Mouse (Mus musculus) B cell, adult (primary cell): Measurements from ENCODE around the gene Triap1. TPM values are rescaled to one million over a fixed set of nuclear protein-coding genes. Genes with fewer than 3 reads are reported as not detected.

Experiments
- total RNA-seq: library from RNA; stranded (reverse); gene quantifications from 4 replicates; pipeline ENCODE4 v1.2.4, GENCODE M21; 2023; ENCODE audit not compliant: inconsistent age

The Triap1 gene
- 20.3 to 21.9 TPM (median 20.6 TPM) in 4 replicates for total RNA-seq

DNA sequence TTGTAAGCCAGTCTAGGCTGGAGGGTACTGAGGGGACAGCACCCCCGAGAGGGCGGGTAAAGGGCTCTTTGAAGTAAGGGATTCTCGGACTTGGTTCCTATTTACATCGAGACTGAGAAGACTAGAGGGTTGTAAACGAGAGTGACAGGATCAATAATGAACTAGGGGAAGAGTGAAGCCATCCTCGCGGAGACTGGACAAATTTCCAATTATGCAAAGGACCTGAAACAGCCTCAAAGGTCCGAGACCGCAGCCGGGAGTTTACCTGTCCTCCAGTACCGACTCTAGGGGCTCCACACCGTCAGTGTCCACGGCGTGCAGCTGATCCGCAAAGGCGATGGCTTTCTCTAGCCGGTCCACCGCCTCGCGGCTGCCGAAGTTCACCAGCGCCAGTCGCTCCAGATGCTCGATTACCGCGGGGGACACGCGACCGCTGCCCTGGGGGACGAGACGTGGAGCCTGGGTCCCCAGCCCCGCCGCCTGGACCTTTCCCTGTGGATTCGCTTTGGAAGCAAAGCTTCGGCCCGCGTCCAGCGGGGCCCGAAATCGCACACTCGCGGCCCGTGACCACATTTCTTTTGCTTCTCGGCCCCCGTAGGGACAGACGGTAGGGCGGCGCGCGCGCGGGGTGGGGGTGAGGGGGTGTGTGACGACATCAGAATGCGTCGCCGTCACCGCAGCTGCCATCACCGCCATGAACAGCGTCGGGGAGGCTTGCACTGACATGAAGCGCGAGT lies at the start of gene Triap1, which contains the start of gene Gatc:
Gene Triap1 (plus strand): TSS at position 649 of the 737 bp plus-strand sequence.
Gene Gatc (minus strand): TSS at position 602 of the 737 bp plus-strand sequence.

DNA sequence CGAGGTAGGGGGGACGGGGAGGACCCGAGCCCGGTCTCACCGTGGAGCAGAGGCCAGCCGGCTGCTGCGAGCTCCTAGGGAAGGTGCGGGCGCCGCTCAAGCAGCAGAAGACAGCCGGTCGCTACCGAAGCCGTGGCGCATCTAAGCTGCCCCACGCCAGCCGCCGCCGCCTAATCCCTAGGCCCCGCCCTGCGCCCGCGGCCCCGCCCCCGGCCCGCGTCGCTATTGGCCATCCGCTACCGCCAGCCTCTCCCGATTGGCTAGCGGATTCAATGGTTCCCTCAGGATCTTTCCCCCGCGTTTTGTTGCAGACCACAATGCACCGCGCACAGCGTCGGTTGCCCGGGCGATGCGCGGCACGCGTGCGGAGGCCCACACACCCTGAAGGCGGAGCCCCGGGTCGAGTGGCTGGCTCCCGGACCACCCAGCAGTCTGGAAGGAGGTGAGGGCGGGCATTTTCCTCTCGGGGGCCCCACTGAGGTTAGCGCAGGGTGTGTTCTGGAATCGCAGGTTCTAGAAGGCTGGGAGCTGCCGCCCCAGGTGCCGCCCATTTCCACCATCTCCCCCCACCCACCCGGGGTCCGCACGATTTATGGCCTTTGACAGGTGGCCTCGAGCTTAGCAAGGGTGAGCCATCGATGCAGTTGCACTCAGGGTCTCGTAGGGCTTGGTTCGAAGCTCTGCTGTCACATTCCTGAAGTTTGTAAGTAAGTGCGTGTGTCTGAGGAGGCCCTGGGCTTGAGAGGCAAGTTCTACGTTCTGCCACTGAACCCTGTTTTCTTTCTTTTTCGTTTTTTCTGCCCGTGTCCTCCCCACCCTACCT lies 40.0 kb upstream of the Triap1 start, which contains the start of gene Dynll1:
Gene Dynll1 (minus strand): TSS at position 208 of the 823 bp plus-strand sequence.

DNA sequence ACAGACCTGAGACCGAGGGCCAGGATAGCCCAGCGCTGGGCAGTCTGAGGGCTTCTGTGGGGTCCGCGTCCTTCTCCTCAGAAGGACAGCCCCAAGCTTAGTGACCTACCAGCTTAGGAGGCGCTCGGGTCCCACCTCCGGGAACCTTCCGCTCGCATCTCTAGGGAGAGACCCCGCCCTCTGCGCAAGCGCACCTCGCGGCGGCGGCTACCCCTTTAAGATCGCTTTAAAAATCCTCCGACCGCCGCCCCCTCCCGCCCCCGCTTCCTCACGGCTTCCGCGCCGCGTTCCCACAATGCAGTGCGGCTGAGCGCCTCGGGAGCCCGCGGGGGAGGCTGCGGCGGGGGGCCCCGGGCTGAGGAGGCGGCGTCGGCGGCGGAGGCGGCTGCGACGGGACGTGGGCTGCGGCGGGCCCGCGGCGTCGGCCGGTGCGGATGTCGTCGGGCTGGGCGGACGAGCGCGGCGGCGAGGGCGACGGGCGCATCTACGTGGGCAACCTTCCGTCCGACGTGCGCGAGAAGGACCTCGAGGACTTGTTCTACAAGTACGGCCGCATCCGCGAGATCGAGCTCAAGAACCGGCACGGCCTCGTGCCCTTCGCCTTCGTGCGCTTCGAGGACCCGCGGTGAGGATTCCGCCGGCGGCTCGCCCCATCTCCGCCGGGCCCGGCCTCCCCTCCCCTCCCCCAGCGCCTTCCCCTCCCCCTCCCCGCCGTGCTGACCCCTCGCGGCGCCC lies 14.0 kb upstream of the Triap1 start, which contains the start of gene Srsf9:
Gene Srsf9 (plus strand): TSS at position 303 of the 735 bp plus-strand sequence.

DNA sequence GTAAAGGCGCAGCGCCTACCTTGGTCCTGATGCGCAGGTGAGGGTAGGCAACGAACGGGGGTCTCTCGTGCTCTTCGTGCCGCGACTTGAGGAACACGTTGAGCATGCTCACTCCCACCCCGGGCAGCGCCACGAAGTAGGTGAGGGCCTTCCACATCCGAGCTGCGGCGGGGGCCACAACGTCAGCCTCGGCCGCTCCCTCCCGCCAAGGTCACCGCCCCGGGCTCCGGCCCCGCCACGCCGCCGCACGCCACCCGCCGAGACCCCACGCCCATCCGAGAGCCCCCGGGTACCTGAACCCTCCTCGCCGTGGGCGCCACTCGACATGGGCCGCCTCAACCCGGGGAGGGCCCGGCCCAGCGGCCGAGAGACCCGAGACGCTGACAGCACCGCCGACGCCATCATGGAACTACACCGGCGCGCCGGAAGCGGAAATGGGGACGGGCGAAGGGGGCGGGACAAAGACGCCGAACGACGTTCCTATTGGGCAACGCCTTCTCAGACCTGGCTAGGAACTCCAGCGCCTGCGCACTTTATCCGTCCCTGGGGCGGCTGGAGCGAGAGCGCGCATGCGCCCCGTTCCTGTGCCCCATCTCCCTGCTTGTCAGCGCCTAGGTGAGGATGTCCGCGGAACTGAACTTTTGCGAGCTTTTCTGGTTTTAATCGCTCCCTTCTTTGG lies 7.7 kb downstream of the Triap1 start, which contains the start of gene Cox6a1:
Gene Cox6a1 (minus strand): TSS at position 436 of the 679 bp plus-strand sequence.

Other genes starting within 250 kb of the Triap1 start
- 0.96 TPM in 1 of 4 replicates, not detected in the others for gene Gm10401, start 242.9 kb upstream of the Triap1 start, total RNA-seq
- gene Acads, start 221.9 kb upstream of the Triap1 start, total RNA-seq = 17.1 to 21.0 TPM (median 18.9 TPM) in 4 replicates
- 34.6 to 39.0 TPM (median 37.0 TPM) in 4 replicates for gene Unc119b, start 206.2 kb upstream of the Triap1 start, total RNA-seq
- gene Mlec, start 183.0 kb upstream of the Triap1 start, total RNA-seq = 74.1 to 86.9 TPM (median 78.0 TPM) in 4 replicates
- 0.16 to 0.72 TPM (median 0.26 TPM) in 4 replicates for gene Cabp1, start 146.8 kb upstream of the Triap1 start, total RNA-seq
- 36.0 to 50.2 TPM (median 43.6 TPM) in 4 replicates for gene Pop5, start 105.4 kb upstream of the Triap1 start, total RNA-seq
- 128 to 136 TPM (median 132 TPM) in 4 replicates for gene Rnf10, start 68.3 kb upstream of the Triap1 start, total RNA-seq
- 25.4 to 32.1 TPM (median 28.4 TPM) in 4 replicates for gene Coq5, start 61.6 kb upstream of the Triap1 start, total RNA-seq
- gene Dynll1, start 40.2 kb upstream of the Triap1 start, total RNA-seq = 267 to 317 TPM (median 282 TPM) in 4 replicates
- gene Srsf9, start 14.0 kb upstream of the Triap1 start, total RNA-seq = 64.8 to 75.9 TPM (median 68.2 TPM) in 4 replicates
- 9.0 to 11.8 TPM (median 10.7 TPM) in 4 replicates for gene Gatc, start within 50 bp of the Triap1 start, total RNA-seq
- gene Cox6a1, start 7.8 kb downstream of the Triap1 start, total RNA-seq = 193 to 247 TPM (median 210 TPM) in 4 replicates
- gene Msi1, start 88.4 kb downstream of the Triap1 start, total RNA-seq = not detected in 4 replicates
- not detected in 4 replicates for gene Pla2g1b, start 125.0 kb downstream of the Triap1 start, total RNA-seq
- 10.2 to 16.0 TPM (median 14.4 TPM) in 4 replicates for gene Sirt4, start 143.5 kb downstream of the Triap1 start, total RNA-seq
- 69.9 to 79.7 TPM (median 77.5 TPM) in 4 replicates for gene Pxn, start 165.5 kb downstream of the Triap1 start, total RNA-seq
- 1,421 to 1,632 TPM (median 1,486 TPM) in 4 replicates for gene Rplp0, start 218.2 kb downstream of the Triap1 start, total RNA-seq
- 107 to 117 TPM (median 109 TPM) in 4 replicates for gene Gcn1l1, start 224.0 kb downstream of the Triap1 start, total RNA-seq